Mouse (Mus musculus) monocyte, adult 59 days (primary cell): ENCODE data around the gene Clec5a. TPM values are rescaled to one million over a fixed set of nuclear protein-coding genes. Genes with fewer than 3 reads are reported as not detected.

Experiments
- total RNA-seq, 2 experiments: library from RNA; stranded (reverse); gene quantifications; one replicate each; pipeline ENCODE4 v1.2.4; 2023

Gene Clec5a
- total RNA-seq: 10 to 100 TPM; 16.3 to 17.5 TPM

DNA sequence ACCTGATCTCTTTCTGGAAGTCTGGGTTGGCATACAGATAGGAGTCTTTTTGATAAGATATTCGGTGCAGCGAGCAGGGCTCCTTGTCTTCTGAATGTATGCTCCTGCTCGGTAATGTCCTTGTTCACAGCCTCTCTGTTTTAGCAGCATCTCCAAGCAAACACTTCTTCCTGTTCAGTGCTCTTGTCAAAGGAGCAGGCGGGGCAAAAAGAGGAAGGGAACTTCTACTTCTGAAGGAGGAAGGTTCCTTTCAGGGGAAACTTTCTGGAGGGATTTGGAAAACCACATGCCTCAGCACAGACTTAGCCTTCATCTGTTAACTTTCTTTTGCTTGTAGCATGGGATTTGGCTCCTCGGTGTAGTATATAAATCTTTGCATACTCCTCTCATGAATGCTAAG lies at the start of gene Clec5a:
Gene Clec5a, minus strand, starts transcription at position 177 of the 400 bp plus-strand sequence.

DNA sequence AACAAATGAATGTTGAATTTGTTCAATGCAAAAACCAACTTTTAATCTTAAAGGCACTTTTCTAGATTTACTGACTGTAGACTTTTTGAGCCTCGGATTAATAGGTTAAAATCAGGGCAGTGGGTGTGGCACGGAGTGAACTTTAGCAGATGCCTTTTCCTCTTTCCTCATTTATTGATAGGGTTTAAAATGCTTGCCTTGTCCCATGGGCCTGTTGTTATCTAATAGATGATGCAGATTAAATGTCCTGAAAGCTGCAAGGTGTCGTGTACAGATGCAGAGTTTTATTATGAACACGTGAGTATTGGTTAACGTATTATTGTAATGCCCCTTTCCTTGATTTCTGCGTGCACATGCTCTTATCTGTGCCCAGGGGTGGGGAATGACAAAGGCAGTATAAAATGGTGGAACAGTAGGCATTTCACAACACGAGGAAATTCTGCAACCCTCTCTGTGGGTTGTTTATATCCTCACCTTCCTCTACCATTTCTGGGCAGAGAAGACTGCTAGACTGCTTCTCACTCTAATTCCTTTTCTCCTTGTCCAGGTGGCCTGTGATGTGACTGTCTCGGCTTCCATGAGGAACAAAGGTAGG lies 42.9 kb upstream of the Clec5a start, which contains the start of gene Mgam:
Gene Mgam, plus strand, starts transcription at position 426 of the 595 bp plus-strand sequence.

DNA sequence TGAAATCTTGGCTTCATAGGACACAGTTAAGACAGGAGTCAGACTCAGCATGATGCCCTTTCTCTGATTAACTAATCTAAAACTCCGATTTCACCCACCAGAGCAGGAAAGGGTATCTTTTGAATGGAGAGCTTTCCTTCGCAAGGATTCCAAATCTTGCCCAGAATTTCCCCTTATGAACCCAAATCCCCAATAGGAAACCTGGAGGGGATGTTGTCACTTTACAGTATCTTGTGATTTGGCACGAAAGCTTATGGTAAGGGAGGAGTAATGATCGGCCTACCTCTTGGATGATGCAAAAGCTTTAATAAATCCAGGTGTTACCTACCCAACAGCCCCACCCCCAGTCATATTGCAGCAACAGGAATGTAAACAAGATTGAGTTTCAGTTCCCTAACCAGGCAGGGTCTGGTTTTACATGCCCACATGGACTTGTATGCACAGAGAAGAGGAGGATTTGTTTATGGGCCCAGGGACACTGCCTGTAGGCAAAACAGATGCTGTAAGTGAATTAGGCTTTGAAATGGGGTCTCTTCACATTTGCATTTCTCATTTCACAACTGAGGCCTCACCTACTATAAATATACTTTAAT lies 27.7 kb upstream of the Clec5a start, which contains the start of gene Tas2r138:
Gene Tas2r138, minus strand, starts transcription at position 51 of the 593 bp plus-strand sequence.

DNA sequence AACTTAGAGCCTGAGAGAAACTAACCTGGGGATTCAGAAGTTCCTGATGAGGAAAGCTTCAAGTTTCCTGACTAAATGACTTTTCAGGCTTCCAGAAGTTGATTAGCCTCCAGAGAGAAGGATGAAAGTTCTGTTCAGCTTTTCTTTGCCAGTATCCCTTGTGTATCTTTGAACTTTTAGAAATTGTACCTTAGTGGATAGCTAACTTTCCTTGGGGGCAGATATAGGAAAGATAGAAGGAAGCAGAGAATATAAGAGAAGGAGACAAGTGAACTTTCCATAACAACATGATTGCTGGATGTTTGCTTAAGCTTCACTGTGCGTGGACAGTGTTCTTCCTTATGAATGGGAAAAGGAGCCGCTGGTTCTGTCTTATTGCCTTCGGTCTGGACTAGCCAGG lies 16.4 kb downstream of the Clec5a start, which contains the start of gene Olfr460:
Gene Olfr460, plus strand, starts transcription at position 301 of the 400 bp plus-strand sequence.

DNA sequence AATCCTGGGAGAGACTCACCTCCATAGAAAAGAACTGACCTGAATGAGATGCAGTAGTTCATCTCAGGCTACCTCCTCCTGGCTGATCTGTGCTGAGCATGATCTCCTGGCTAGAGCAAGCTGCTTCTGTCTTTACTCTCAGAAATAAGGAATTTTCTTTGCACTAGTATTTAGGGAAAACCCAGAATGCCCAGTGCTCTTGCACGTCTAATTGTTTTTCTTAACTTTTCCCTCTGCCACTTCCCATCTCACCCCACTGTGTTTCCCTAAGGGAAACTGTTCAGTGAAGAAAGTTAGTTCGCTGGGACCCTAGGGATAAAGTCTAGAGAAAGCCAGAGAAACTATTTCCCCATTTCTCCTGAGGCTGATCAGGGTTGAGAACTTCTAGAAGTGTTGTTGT lies 30.7 kb downstream of the Clec5a start, which contains the start of gene Olfr461:
Gene Olfr461, minus strand, starts transcription at position 101 of the 400 bp plus-strand sequence.

Other genes starting within 250 kb of the Clec5a start
- 1 to 10 TPM; 4.3 to 4.9 TPM for gene E330009J07Rik, start 149.7 kb downstream of the Clec5a start, total RNA-seq
- not detected for gene Wee2, start 146.7 kb downstream of the Clec5a start, total RNA-seq
- gene Ssbp1, start 114.5 kb downstream of the Clec5a start, total RNA-seq: 10 to 100 TPM; 32.7 to 39.2 TPM
- not detected for gene Tas2r137, start 94.6 kb downstream of the Clec5a start, total RNA-seq
- gene Tas2r108, start 92.3 kb downstream of the Clec5a start, total RNA-seq: not detected
- gene Prss37, start 66.3 kb downstream of the Clec5a start, total RNA-seq: not detected
- gene Olfr461, start 30.8 kb downstream of the Clec5a start, total RNA-seq: not detected
- gene Olfr460, start 16.3 kb downstream of the Clec5a start, total RNA-seq: not detected
- not detected for gene Tas2r138, start 27.5 kb upstream of the Clec5a start, total RNA-seq
- gene Mgam, start 43.0 kb upstream of the Clec5a start, total RNA-seq: under 1 TPM in 1 of 2 experiments, not detected in 1; 0.24 TPM